Mouse (Mus musculus) intestine, postnatal 0 days (tissue): ENCODE measurements around the gene Jmjd1c. TPM values are rescaled to one million over a fixed set of nuclear protein-coding genes. Genes with fewer than 3 reads are reported as not detected.

Experiments
- ATAC-seq: fragments of 200-750 bp; cut with Nextera tagmentation; 2 replicates; pipeline ENCODE4 v1.8.0; 2017; ENCODE audit warnings: mild to moderate bottlenecking, moderate TSS enrichment, moderate library complexity
- H3K27ac ChIP-seq: fragments of 300-500 bp; sonication (generic); 2 replicates; pipeline ENCODE4 v1.5.1; 2014; ENCODE audit warnings: mild to moderate bottlenecking, low read depth, low read length, moderate library complexity
- H3K27me3 ChIP-seq: fragments of 300-500 bp; sonication (generic); replicated peaks from 2 replicates; pipeline ENCODE4 v1.6.1; 2014; ENCODE audit warnings: low read length, mixed read lengths; ENCODE audit not compliant: control insufficient read depth, insufficient read depth
- H3K36me3 ChIP-seq: fragments of 300-500 bp; sonication (generic); 2 replicates; pipeline ENCODE4 v1.6.1; 2014; ENCODE audit warnings: mild to moderate bottlenecking, moderate library complexity; ENCODE audit not compliant: control insufficient read depth, insufficient read depth
- H3K4me1 ChIP-seq: fragments of 300-500 bp; sonication (generic); replicated peaks from 2 replicates; pipeline ENCODE4 v1.6.1; 2014; ENCODE audit warnings: antibody characterized with exemption, low read length, mixed read lengths; ENCODE audit not compliant: control insufficient read depth, insufficient read depth
- H3K4me2 ChIP-seq: fragments of 300-500 bp; sonication (generic); replicated peaks from 2 replicates; pipeline ENCODE4 v1.6.1; 2014; ENCODE audit warnings: low read depth, mild to moderate bottlenecking, moderate library complexity
- H3K4me3 ChIP-seq: fragments of 300-500 bp; sonication (generic); 2 replicates; pipeline ENCODE4 v1.5.1; 2014; ENCODE audit warnings: low read depth, low read length
- H3K9ac ChIP-seq: fragments of 300-500 bp; sonication (generic); 2 replicates; pipeline ENCODE4 v1.6.1; 2014; ENCODE audit warnings: mild to moderate bottlenecking, low read depth, low read length
- H3K9me3 ChIP-seq: fragments of 300-500 bp; sonication (generic); 2 replicates; pipeline ENCODE4 v1.6.1; 2016; ENCODE audit warnings: mixed run types; ENCODE audit not compliant: control insufficient read depth
- CTCF ChIP-seq: sonication (generic); IDR thresholded peaks from 2 replicates; pipeline ENCODE4 v1.5.1; 2016; ENCODE audit warnings: low read depth, mild to moderate bottlenecking, control low read depth, antibody characterized with exemption, moderate library complexity
- WGBS: fragments of 180-500 bp; shearing (Covaris S2); extraction: QIAGEN DNeasy Blood & Tissue Kit; methylation state at CpG from one replicate; pipeline ENCODE4 v1.1.7; 2014; 5-methylcytosine and 5-hydroxymethylcytosine counted together
- polyA plus RNA-seq: library from polyadenylated mRNA; unstranded; fragments of >200 nt; fragmentation: Nextera tagmentation; extraction: Ambion mirVana; gene quantifications from 2 replicates; pipeline ENCODE4 v1.2.1, GENCODE M21; 2015

Jmjd1c gene
- polyA plus RNA-seq, 1 experiment from 2014 or later = 33.4 TPM

DNA sequence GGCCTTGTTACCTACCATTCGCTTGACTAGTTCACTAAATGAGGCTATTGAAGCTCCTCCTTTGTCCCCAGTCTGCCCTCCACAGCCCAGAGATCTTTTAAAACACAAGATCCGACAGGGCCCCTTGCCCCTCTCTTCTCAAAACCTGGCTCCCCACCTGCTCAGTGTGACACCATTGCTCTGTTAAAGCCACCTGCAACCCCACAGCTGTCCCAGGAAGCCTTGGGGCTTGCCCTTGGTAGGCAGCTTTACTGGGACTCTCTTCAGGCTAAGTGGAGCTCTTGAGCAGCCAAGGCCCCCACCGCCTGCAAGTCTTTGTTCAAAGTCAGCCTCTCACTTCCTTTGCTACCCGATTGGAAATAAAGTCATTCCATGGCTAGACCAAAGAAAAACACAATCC lies 16.9 kb upstream of the Jmjd1c start:
- no peaks in the 10 kb centered on the region for H3K4me1 ChIP-seq
- no peaks in the 10 kb centered on the region for H3K27me3 ChIP-seq
- no peaks in the 10 kb centered on the region for H3K36me3 ChIP-seq
- no peak for TF ChIP-seq CTCF
- H3K9ac ChIP-seq = no peak overlapping the region
- WGBS = 69% methylated on average over 4 of the region's 4 CpGs
- no peaks in the 10 kb centered on the region for H3K9me3 ChIP-seq
- no peak overlapping the region for H3K27ac ChIP-seq
- ATAC-seq = no peak
- no peak overlapping the region for H3K4me3 ChIP-seq
- no peak overlapping the region for H3K4me2 ChIP-seq

DNA sequence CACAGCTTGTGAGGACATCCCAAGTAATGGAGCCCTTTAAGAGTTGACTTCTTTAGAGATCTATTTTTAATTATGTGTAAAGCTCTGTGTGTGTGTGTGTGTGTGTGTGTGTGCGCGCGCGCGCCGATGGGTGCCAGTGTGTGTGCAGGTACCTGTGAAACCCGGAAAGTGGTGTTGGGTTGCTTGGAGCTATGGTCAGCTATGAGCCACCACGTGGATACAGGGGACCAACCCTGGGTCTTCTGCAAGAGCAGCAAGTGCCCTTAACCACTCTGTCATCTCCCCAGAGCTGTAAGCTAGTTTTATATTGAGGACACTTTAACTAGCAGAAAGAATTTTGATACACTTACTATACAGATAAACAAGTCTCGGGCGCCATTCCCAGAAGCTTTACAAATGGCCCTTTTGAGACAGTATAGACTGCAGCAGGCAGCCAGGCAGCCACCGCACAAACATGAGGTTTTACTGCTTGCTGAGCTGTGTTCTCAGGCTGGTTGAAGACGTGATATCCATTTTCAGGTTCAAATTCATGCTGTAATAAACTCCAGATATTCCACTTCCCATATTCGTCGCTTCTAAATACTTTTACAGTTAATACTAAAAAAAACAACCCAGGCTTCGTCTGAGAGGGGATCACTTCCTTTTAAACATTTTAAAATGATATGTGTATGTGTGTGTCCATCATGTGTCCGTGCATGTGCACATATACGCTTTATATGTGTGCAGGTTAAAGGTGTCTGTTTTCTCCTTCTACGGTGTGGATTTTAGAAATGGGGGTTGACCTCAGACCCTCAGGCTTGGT lies 14.5 kb upstream of the Jmjd1c start:
- Histone ChIP-seq H3K27ac (no peak overlapping the region), H3K9ac (no peak overlapping the region), H3K36me3 (no peaks in the 10 kb centered on the region), H3K4me1 (no peaks in the 10 kb centered on the region), H3K9me3 (no peaks in the 10 kb centered on the region), H3K4me2 (no peak overlapping the region), H3K4me3 (no peak overlapping the region), H3K27me3 (no peaks in the 10 kb centered on the region)
- WGBS = 74% methylated on average over 18 of the region's 18 CpGs
- no peak for ATAC-seq
- TF ChIP-seq CTCF = no peak

DNA sequence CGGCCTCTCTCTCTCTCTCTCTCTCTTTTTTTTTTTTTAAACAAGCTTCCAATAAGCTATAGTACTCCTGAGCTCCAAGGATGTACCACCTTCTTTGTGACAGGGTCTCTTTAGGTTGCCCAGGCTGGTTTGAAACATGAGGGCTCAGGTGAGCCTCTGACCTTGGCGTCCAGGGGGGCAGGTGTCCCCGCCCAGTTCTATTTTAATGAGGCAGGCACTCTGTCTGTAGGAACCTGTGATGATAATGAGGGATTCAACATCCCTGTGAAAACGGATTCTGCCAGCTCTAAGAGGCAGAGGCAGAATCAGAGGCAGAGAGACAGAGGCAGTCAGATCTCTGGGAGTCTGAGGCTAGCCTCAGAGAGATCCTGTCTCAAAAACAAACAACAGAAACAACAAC lies 13.4 kb upstream of the Jmjd1c start:
- H3K27ac ChIP-seq = no peak overlapping the region
- ATAC-seq = no peak
- no peaks in the 10 kb centered on the region for H3K9me3 ChIP-seq
- no peak overlapping the region for H3K9ac ChIP-seq
- no peak overlapping the region for H3K4me2 ChIP-seq
- 83% methylated on average over 4 of the region's 4 CpGs for WGBS
- H3K36me3 ChIP-seq = no peaks in the 10 kb centered on the region
- TF ChIP-seq CTCF = no peak
- no peaks in the 10 kb centered on the region for H3K4me1 ChIP-seq
- H3K4me3 ChIP-seq = no peak overlapping the region
- H3K27me3 ChIP-seq = no peaks in the 10 kb centered on the region

DNA sequence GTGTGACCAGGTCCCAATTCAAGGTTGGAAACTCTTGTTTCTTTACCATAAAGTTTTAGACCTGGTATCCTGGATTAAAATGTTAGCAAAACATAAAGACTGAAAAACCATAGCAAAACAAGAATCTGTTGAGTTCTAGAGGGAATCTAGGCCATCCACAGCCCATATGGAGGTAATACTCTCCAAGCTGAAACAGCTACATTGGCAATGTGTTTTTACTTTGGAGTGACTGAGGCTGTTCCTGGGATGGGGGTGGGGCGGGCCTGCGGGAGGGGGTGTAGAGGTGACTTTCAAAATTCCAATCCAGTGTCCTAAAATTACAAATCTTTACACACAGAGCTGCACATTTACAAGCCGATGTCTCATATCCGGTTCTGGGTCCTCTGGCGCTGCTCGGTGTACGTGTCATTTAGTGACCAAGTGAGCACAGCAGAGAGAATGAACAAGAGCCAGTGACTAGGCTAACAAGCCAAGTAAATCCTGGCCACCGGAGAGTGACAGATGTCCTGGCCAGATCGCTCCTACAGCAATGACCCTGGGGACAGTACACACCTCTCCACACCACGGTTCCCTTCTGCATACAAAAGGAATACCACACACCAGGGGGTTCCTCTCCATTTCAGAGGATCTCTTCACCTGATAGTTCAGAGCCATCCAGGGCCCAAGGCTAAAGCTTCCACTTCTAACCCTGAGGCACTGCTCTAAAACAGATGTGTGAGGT lies 12.3 kb upstream of the Jmjd1c start:
- no peak for TF ChIP-seq CTCF
- no peaks in the 10 kb centered on the region for H3K36me3 ChIP-seq
- no peak overlapping the region for H3K4me3 ChIP-seq
- no peak overlapping the region for H3K9ac ChIP-seq
- H3K9me3 ChIP-seq = no peaks in the 10 kb centered on the region
- no peak overlapping the region for H3K27ac ChIP-seq
- no peaks in the 10 kb centered on the region for H3K4me1 ChIP-seq
- WGBS = 89% methylated on average over 10 of the region's 10 CpGs
- no peak for ATAC-seq
- H3K27me3 ChIP-seq = no peaks in the 10 kb centered on the region
- H3K4me2 ChIP-seq = no peak overlapping the region

DNA sequence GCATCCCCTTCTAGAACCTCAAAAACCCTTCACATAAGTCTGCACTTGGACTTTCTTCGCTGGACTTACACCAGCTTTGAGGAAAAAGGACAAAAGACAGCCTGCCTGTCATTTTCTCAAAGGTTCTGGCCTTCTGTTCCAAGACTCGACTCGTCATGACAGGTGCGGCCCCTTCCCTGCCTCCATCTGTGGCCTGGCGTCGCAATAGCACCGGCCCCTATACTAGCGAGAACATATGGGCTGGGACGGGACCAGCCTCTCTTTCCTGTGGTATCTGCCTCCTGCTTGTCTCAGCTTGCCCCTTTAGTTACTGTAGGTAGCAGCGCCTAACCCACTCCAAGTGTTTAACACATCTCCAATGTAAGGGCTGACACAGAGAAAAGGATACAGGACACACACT lies 10.8 kb upstream of the Jmjd1c start:
- ATAC-seq = no peak
- no peak overlapping the region for H3K27ac ChIP-seq

DNA sequence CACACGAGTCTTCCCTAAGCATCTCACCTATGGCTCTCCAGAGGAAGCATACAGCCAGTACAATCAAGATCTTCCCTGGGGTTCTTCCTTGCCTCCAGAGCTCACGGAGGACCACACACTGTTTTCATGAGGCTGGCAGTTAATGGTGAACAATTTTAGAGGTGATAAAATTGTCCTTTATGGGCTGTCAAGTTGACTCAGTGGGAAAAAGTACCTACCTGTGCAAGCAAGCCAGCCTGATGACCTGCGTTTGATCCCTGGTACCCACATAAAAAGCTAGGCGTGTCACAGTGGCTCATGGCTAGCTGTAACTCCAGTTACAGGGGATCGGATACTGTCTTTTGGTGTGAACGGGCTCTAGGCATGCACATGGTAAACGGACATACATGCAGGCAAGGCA lies 10.0 kb upstream of the Jmjd1c start:
- Histone ChIP-seq H3K9ac (no peak overlapping the region), H3K9me3 (no peaks in the 10 kb centered on the region), H3K27me3 (no peaks in the 10 kb centered on the region), H3K4me2 (no peak overlapping the region), H3K4me1 (no peaks in the 10 kb centered on the region), H3K36me3 (no peaks in the 10 kb centered on the region), H3K27ac (no peak overlapping the region), H3K4me3 (no peak overlapping the region)
- ATAC-seq = no peak
- no peak for TF ChIP-seq CTCF
- 51% methylated on average over 7 of the region's 7 CpGs for WGBS

More for the DNA sequence above, 10.8 kb upstream of the Jmjd1c start:
- Histone ChIP-seq H3K9me3 (no peaks in the 10 kb centered on the region), H3K36me3 (no peaks in the 10 kb centered on the region), H3K9ac (no peak overlapping the region), H3K4me2 (no peak overlapping the region), H3K27me3 (no peaks in the 10 kb centered on the region), H3K4me3 (no peak overlapping the region), H3K4me1 (no peaks in the 10 kb centered on the region)
- TF ChIP-seq CTCF = no peak
- 90% methylated on average over 10 of the region's 10 CpGs for WGBS
